Mouse (Mus musculus) testis, postnatal 10 days (tissue): ENCODE measurements around the gene Tspan4.

Experiments used
- DNase-seq: peaks from one replicate; pipeline ENCODE4 v3.0.0; 2021; ENCODE audit warnings: low spot score

The Tspan4 gene

DNA sequence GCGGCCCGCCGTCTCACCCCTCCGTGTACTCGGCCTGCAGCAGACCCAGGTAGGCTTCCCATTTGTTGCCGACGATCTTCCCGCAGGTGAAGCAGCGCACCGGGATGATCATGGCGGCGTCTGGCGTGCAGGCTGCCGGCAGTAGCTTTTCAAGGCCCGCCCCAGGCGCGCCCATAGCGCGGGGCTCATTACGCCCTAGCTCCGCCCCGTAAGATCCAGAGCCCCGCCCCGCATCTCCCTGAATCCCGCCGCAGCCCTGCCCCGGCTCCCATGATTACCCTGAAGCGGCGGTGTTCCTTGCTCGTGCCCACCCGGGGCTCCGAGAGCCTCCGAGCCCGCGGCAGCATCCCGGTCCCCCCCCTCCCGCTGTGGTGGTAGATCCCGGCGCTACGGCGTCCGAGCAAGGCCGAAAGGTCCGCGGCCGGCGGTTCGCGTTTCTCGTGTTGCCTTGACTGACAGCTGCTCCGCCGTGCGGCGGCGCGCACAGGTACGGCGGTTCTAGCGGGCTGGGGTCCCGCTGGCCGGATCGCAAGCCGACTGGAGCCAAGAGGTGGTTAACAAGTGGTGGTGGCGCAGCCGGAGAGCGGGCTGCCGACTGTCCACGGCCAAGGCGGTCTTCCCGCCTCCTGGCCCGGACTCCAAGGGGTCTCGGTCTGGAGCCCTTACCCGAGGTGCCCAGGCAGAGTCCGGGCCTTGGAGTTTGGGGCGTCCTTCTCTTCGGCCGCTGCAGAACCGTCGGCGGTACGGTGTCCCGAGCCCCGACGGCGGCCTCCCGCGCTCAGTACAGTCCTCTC lies at the start of gene Tspan4, which contains the start of gene Polr2l:
Gene Tspan4 (plus strand): TSS at position 230 of the 794 bp plus-strand sequence.
Gene Polr2l (minus strand): TSS at position 122 of the 794 bp plus-strand sequence.
- DNase-seq: peak; percentile 91

DNA sequence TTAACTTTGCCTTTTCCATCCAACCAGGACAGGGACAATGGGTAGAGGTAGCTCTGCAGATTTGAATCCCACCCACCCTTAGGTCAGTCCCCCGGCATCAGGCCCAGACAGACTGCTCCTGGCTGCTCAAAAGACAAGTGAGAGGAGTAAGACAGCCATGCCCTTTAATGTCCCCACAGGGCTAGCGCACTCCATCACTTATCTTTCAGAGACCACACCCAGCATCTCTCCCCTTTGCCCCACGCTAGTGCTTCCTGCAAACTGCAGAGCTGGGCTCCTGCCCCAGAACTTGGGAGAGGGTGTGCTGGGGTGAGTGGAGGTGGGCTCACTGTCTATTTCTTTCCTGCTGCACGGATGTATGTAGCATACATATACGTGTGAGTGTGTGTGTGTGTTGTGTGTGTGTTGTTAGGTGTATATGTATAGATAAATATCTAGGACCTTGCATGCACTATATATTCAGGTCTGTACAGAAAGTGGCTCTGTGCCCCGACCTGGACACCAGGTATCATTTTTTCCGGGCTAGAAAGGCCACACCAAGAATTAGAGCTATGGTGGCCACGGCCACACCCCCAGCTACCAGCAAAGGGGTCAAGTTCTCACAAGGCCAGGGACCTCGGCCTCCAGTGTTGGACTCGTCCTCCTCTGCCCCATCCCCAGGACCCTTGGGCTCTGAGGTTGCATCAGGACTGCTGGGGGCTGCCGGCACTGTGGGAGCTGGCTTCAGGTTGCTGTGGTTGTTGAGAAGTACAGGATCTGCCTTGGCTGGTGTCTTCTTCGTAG lies 47.9 kb upstream of the Tspan4 start:
- no peak for DNase-seq

DNA sequence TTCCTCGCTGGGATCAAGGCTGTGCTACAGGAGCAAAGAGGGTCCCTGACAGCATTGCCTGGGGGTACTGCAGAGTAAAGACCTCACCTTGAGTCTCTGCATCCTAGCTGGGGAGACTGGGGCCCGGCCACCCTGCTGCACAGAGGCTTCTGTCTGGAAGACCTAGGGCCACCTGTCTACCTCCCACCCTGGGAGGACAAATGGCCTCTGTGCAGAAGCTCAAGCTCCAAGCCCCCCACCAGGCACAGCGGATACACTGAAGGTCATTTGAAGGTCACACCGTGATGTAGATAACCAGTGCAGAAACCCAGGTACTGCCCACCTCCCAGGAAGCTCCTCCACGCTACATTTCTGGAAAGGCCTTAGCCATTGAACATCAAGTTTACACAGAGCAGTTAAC lies 46.3 kb upstream of the Tspan4 start:
- no peak for DNase-seq

DNA sequence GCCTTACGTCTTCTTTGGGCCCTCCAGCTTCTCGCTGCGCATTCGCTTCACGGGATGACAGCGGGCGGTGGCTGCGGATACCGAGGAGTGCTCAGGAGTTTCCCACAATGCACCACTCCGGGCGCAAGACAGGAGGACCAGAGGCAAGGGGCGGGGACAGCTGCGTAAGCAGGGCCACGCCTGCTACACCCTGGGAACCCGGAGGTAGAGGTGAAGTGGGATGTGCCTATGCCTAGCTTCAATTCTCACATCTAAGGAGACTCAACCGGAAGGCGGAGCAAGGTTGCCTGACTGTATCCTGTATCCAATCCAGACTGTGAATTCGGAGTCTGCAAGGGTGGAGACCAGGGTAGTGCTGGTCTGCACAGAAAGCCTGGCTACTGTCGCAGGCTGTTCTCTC lies 45.7 kb upstream of the Tspan4 start, which contains the start of gene Cend1:
Gene Cend1 (minus strand): TSS at position 182 of the 400 bp plus-strand sequence.
- peak; percentile 68 for DNase-seq

DNA sequence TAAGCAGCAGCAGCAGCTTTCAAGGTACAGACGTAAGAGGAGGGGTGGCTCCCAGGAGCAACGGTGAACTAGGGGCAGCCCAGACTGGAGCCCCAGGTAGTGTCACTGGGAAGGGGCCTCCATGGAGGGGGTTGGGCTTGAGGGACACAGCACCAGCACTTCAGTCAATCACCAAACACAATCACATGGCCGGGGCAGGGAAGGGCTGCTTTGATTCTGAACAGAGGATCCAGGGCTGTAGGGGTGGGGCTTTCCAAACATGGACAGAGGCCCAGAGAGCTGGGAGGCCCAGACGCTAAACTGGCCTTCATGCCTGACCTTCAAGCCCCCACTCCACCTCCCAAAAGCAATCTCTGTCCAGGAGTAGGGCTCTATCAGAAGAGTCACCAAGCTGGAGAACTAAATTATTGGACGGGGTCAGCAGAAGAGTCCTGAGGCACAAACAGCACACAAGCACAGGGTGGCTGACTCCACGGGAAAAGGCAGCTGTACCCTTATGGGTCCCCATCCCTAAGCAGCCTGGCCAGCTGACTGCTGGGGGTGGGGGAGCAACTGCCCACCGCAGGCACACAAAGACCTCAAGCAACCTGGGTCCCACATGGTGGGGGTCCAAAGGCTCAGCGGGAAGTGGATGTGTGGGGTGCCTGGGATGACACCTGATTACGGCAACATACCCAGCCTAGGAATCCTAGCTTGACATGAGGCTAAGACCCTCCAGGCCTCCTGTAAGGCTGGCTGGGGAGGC lies 45.0 kb upstream of the Tspan4 start:
- DNase-seq: peak; percentile 39

DNA sequence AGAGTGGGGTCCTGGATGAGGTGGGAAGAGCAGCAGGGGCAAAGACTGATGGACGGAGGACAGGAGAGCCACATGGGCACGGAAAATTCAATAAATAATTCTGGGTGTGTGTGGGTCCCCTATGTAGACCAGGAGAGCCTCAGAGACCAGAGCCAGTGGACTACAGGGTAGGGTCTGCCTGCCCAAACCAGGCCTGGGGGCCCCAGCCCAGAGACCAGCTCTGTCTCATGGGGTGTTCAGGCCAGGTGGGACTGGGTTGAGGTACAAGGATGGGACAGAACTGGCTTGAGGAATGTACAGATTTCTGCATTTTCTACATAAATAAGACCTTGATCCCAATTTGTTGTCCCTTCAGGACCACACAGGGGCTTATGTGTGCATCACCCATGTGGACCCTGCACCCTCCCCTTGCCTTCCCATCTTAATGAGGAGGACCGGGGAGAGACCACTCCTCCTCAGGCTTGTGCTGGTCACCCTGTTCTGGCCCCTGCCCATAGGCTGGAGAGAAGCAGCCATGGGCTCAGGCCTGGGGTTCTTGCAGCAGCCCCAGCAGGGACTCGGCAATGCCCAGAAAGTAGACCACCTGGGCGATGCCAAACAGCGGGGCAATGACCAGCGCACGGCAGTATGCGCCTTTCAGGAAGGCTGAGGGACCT lies 44.3 kb upstream of the Tspan4 start:
- peak; percentile 41 for DNase-seq

DNA sequence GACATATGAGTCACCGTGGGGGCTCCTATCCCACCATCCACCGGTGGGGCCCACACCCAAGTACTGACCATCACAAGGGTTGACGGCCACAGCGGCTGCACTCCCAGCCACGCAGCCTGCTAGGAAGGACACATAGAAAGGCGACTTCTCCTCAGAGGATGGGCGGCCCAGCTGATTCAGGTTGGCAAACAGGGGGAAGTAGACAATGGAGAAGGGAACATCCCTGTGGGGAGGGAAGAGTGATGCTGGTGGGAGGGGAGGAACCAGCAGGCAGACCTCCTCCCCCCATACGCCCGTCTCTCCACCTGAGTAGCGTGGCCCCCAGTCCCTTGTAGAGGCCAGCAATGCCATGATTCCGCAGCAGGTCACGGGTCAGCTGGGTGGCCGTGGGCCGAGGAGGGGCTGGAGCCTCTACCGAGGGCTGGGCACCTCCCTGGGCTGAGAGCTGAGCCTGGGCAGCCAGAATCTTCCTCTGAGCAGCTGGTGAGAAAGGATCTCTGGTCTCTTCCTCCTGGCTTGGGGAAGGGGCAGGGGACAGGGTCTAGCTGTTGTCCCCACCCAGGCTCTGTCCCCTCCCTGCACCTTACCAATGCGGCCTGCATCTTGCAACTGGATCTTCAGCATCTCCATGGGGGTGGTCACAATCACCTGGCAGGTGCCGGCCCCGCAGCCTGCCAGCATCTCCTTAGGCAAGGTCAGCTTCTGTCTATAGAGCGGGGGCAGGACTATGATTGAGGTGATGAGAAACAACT lies 43.4 kb upstream of the Tspan4 start:
- peak; percentile 43 for DNase-seq

DNA sequence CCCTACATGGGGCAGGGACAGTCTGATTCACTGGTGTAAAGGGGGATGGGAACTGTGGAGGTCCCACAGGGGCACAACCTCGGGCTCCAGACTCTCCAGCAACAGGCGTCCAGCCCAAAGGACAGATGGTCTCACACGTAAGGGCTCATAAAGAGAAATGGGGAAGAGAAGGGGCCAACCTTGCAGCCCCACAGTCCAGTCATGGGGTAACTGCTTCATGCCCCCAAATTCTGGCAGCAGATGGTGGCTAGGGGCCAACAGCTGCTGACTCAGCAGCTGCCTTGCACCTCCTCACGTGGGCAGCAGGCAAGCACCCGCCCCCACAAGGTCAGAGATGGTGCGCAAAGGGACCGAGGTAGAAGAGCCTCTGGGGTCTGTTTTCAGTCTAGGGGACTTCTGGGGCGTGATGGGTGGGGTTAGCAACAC lies 42.8 kb upstream of the Tspan4 start:
- DNase-seq: no peak

DNA sequence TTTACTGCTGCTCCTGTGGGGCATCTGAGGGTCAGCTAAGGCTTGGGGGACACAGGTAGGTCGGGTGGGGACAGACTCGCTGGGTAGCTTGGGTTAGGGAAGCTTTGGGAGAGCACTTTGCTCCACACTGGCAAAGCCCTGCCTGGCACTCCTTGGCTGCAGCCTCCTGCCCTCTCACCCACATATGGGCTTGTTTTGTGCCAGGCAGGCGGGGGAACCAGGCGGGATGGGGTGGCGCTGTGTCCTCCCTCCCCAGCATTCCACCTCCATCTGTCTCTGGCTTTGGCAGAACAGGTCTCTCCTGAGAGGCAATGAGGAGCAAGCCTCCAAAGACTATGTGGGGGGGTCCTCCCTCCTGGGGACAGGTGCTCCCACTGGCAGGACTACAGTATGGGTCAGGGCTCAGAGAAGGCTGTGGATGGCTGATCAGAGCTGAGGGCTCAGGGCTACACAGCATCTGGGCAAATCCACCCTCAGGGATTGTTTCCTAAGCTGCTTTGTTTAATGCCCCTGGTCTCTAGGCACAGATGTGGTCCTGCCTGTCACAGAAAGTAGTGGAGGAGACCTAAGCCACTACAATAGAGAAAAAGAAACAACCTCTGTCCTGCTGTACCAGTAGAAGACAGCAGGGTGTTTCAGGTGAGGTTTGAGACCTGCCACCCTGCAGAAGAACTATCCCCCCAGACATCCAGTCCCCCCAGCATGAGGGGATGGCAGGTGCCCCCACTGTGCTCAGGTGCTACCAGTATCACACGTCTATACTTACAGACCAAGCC lies 42.1 kb upstream of the Tspan4 start:
- no peak for DNase-seq

DNA sequence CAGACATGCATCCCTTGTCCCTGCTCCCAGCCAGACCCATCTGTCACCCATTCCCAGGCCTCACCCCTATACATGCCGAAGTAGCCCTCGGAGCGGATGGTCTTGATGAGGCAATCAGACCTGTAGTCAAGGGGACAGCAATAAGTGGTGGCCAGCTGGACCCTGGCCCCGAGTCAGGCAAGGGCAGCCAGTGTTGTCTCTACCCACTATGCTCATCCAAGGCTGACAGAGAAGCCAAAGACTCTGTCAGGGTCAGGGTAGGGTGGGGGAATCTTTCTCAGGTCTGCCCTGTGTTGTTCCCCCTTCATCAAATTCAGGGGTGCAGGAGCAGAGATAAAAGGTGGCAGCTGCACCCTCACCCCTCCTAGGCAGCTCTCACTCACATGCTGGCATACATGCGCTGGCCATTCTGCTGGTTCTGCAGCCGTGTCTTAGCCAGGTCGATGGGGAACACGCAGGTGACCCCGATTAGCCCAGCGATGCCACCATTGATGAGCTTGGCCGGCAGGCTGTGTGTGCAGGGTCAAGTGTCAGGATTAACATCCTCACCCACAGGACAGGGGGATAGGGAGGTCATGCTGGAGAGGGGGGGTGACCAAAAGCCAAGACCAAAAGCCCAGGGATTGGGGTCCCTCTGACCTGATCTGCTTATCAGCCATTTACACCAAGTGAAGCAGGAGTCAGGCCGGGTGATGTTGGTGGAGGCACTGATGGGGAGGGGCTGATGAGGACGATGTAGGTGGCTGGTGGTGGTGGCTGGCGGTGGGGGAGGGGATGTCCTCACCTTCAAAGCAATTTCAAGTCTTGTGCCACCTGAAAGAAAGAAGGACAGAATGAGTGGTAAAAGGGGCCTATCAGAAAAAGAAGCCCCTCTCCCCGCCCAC lies 41.3 kb upstream of the Tspan4 start:
- no peak for DNase-seq

DNA sequence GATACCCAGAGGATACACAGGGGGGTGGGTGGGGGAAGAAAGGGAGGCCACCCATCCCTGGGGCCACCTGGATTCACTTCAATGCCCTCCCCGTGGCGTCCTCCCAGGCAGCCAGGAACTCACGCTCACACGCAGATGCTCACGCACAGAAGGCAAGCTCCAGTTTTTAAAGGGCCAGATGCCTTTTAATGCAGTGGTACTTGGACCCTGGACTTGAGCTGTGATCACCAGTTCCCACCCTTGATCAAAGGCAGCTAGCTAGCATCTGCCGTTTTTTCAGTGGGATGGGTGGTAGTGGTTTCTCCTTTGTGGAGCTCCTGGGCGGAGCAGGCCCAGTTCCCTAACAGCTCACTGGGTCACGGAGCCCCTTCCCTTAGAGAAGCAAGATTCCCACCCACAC lies 40.6 kb upstream of the Tspan4 start:
- DNase-seq: no peak

DNA sequence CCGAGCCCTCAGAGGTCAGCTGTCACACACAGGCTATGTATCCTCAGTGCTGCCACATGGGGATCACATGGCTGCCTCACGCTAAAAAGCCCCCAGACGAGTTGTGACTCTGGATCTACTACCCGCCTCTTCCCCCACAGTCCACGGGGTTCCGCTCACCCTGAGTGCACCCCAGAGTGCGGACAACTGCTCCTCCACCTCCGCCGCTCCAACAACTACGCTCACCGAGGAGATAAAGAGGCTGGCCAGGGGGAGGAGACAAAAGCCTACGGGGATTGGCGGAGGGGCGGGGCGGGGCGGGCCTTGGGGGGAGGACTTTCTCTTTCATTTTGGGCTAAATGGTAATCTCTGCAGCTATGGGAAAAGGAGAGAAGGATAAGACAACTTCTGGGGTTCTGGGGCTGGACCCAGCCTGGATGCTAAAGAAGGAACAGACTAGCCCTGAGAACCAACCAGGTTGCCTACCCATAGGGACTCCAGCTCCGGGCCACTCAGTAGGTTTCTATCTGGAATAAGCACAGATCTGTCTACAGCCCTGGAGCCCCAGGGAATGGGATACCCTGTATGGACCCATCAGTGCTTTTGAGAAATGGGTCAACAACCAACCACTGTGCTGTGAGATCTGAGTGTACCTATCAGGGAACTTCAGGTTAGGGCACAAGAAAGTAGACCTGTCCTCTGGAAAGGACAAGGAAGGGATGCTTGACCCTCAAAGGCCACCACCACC lies 39.7 kb upstream of the Tspan4 start:
- DNase-seq: peak; percentile 64

DNA sequence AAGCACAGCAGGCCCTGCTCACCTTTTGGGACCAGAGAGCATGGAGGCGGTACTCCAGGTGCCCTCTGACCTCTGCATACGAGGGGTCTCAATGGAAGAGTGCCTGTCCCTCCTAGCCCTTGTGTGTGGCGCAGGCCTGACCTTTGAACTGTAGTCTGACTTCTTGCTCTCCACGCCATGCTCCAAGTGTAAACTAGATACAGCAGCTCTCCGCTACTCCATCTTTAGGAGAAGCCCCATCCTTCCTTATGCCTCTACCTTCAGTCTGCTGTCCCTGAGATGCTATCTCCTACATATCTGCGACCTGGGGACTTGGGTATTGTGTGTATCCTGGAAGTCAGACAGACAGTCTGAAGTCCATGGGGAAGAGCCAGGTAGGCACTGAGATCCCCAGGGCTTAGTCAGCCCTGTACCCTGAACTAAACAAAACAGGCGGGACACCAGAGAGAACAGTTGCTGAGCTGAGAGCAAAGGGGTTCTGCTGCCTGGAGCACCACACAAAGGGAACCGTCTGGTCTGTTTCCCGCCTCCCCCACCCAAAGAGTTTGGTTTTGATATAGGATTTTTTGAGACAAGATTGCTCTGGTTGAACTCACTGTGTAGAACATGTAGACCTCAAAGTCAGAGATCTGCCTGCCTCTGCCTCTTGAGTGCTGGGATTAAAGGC lies 39.1 kb upstream of the Tspan4 start:
- DNase-seq: no peak

DNA sequence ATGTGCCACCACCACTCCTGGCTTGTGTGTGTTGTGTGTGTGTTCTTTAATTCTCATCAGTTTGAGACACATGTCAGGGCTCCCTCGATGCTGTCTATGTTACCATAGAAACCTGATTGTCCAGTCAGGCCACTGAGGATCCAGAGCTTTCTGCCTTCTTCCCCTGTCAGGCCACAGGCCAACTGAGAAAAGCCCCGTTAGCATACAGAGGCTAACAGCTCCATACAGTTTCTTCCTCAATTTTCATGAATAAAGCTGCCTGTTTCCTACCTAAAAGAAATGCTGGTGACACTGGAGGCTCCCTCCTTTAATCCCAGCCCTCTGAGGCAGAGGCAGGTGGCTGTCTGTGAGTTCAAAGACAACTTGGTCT lies 38.5 kb upstream of the Tspan4 start:
- DNase-seq: no peak

DNA sequence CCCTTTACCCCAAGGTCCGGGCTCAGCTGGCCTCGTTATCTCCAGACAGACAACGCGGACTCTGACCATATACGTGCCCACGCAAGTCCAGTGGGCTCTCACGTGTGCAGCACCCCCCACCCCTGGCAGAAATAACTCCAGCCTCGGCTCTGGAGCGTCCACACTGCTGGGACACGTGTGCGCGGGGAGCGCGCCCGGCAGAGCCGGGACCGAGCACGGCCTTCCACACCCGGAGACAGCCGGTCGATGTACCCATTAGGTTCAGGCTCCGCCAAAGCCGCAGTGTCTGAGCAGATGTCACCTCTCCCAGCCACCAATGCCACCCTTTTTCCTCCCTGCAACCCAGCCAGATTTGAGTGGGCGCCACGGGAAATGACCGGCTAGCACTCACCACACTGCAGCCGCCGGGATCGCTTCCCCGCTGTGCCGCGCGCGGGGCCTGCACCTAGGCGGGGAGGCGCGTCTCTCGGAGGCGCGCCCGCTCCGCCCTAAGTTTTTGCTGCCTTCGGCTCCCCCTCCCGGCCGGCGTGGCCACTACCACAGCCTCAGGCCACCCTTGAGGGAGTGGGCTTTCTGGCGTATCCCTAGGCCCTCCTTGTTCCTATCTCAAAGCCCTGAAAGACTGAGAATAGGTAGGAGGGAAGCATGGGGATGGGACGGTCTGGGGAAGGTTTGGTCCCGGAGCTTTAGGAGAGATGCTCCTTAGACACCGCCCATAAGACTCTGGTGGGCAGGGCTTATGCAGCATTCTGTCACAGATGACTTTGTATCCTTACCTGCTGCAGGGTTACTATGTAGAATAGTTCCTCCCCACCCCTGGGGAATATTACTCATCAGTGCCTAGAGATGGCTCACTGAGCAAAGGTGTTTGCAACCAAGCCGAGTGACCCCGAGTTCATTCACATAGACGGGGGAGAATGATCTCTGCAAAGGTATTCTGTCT lies 37.6 kb upstream of the Tspan4 start, which contains the start of gene Slc25a22:
Gene Slc25a22 (minus strand): TSS at position 715 of the 943 bp plus-strand sequence.
- DNase-seq: peak; percentile 89

DNA sequence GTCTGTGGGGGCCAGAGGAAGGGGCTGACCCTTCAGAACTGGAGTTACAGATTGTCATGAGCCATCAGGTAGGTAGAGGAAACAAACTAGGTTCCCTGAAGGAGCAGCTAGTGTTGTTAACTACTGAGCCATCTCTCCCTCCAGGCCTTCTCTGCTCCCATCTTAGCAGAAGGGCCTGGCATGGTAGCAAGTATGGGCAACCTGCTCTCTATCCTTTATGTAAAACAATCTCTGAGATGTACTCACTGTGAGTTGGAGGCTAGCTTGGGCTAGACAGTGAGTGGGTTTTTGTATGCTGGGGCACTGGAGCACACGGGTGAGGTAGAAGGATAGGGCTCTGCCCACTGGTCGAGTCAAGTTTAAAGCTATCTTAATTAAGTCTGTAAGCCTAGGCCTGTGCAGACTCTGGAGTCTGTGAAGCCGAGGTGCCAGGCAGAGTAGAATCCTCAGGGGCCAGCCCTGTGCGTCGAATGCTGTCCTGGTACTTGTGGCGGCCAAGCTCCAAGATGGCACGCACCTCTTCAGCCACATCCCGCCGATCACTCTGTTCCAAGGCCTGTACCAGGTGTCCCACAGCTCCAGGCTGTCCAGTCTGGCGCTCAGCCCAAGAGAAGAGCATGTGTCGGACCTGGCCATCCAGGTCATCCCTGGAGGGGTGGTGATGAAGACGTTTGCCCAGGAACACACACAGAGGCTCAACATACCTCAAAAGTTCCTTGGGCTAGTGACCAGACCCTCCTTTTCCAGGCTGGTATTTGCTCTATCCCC lies 36.7 kb upstream of the Tspan4 start:
- DNase-seq: no peak
